Mouse (Mus musculus) kidney, postnatal 10 days (tissue): ENCODE data around the gene Mef2d.
A peak's percentile ranks its signal among the peaks of the same experiment; 100 is the strongest.
"Not testable (repeated sequence)": the region's sequence is repeated elsewhere in the genome, so short reads cannot be mapped to it uniquely, and the experiment has no call there.

ENCODE experiments used
- DNase-seq: peaks from one replicate; pipeline ENCODE4 v3.0.0; 2021; ENCODE audit warnings: mixed read lengths

Gene Mef2d

DNA sequence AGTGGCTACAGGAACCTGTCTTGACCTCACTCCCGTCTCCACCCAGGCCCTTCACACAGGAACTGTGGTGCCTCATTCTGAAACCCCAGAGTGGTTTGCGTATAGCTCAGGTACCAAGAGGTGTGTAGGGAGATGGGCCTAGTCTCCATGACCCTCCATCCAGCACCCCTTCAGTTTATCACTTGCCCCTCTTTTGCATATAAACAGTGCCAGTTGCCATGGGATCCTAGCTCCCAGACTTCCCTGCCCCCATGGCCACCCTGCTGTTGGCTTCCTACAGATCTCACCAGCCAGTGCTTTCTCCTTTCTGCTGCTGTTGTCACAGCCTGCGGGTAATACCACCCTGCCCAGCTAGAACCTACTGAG is 8.8 kb downstream of the Mef2d start:
- no peak for DNase-seq

DNA sequence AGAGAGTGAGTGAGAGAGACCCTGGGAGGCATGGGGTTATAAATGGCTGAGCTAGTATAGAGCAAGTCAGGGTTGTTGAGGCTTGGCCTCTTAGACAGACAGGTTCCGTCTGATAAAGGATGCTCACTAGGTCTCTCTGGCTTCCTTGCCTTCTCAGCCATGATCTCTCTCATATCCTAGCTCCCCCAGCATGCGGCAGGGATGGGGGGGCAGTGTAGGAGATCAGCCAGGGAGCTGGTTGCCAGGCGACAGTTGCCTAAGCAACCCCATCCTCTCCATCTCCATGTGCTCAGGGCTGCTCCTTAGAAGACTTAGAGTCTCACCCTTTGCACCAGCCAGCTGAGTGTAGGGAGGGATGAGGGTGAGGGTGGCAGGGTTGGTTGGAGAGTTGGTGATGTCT is 9.9 kb downstream of the Mef2d start:
- DNase-seq: peak; percentile 39

DNA sequence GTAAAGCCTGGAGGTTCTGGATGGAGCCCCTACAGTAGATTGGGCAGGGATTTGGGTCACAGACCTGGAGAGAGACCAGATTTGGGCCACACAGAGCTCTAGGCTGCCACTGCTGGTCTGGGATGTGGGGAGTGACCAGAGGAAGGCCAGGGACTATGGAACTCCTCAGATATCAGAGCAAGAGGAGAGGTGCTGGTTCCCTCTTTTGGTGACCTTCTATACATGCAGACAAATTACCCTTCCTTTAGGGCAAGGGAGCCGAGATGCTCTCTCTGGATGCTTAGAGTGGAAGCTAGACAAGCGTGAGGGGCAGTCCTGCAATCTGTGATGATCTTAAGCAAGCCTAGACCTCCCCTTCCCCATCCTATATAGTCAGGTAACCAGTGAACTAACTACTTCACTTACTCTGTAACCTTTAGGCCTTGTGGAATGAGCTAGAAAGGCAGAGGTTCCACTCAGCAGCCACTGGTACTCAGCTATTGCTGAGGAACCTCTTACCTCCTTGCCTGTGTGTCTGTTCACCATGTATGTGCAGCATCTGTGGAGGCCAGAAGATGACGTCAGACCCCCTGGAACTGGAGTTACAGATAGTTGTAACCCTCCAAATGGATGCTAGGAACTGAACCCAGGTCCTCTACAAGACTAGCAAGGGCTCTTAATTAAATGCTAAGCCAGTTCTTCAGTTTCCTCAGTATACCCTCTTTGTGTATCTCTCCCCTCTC is 11.3 kb downstream of the Mef2d start:
- DNase-seq: no peak

DNA sequence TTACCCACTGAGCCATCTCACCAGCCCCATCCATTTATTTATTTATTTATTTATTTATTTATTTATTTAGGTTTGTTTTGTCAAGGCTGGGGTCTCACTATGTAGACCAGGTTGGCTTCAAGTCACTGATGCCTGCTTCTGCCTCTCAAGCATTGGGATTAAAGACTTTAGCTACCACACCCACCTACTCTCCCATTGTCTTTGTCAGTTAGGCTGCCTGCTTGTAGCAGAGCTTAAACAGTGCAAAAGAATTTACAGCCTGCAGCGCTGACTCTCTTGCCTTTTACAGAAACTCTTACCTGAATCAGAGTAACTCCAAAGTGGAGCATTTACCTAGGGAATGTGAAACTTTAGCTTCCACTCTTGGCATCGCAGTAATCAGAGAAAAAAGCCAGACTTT is 12.1 kb downstream of the Mef2d start:
- no peak for DNase-seq

DNA sequence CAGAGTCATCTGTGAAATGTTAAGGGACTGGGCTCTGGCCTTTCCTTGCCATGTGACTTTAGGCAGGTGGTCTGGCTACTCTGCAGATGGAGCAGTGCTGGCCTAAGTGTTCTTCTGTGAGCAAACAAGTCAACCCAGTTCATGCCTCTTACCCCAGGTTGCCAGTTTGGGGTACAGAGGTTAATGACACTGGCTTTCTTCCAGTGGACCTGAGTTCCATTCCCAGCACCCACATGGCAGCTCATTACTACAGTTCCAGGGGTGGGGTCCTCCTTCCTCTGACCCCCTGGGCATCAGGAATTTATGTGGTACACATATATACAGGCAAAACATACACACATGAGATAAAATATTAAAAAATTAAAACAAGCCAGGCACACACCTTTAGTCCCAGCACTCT is 14.6 kb downstream of the Mef2d start:
- no peak for DNase-seq

DNA sequence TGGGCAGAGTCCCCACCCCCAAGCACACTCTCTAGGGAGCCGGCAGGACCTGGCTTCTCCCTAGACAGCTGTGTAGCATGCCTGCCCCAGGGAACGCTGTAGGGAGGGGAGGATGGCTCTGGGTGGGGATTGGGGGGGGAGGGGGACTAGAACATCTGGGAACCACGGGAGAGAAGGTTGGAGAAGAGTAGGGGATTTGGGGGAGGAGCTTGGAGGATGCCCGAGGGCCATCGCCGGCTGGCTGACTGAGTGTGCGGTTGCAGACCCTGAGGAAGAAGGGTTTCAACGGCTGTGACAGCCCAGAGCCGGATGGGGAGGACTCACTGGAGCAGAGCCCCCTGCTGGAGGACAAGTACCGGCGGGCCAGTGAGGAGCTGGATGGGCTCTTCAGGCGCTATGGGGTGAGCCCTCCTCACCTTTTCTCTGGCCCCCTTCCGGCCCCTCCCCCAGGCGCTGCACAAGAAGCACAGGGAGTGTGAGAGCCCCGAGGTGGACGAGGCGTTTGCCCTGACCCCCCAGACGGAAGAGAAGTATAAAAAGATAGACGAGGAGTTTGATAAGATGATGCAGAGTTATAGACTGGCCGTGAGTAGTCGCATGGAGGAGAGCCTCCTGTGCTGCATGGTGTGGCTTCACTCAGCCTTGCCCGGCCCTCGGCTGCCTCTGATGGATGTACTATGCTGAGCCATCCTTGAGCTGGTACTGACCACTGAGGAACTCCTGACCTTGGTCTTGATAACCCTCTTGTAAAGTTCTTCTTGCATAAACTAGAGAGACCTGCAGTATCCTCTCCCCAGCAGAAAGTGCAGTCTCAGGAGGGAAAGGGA is 15.8 kb downstream of the Mef2d start:
- DNase-seq: peak; percentile 76

DNA sequence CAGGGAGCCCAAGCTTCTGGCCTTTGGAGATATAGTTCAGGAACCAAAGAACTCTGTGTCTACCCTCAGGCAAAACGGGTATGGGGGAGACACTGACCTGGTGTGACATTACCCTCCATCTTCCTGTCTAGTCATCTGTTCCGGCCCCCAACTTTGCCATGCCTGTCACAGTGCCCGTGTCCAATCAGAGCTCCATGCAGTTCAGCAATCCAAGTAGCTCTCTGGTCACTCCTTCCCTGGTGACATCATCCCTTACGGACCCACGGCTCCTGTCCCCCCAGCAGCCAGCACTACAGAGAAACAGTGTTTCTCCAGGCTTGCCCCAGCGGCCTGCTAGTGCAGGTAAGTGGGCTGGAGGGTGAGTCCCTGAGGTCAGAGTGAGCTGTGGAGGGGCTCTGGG is 16.8 kb downstream of the Mef2d start:
- DNase-seq: no peak

DNA sequence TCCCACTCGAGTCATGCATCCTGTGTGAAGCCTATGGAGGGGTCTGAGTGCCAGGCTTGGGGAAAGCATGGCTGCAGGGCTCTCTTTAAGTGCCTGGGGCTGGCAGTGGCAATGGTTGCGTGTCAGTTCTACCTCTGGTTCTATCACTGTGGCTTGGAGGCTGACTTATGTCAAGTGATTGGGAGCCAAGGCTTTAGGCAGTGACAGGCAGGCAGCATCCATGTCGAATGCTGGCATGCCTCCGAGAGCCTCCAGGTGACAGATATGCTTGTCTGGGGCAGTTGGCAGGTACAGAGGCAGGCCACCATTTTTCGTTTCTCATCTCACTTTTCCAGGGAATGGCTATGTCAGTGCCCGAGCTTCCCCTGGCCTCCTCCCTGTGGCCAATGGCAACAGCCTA is 18.7 kb downstream of the Mef2d start:
- no peak for DNase-seq

DNA sequence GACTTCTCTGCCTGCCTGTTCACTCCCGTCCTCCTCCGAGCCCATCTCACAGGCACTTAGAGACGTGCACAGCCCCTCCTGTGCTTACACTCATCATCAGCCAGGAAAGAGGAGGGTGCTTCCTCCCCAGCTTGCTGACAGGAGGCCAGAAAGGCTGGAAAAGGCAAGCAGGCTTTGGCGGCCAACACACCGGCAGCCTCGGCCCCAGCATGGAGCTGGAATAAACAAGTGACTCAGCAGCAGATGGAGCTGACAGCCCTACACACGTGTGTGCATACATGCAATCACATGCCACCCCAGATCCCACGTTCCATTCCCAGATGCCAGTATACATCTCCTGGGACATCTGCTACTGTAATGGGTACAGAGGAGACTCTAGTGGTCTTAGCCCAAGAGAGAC is 20.1 kb downstream of the Mef2d start:
- no peak for DNase-seq

DNA sequence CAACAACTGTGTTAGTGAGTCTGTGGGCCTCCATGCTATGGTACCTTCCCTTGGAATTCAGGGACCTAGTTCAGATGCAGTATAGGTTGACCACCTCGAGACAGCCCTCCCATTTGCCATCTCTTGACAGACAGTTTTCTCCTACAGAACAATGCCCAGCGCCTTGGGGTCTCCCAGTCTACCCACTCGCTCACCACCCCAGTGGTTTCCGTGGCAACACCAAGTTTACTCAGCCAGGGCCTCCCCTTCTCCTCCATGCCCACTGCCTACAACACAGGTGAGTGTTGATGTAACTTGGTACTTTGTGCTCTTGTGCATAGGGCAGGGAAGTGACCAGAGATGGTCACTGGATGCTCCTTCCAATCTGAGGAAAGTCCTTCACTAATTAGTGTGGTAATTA is 20.6 kb downstream of the Mef2d start:
- DNase-seq: no peak

DNA sequence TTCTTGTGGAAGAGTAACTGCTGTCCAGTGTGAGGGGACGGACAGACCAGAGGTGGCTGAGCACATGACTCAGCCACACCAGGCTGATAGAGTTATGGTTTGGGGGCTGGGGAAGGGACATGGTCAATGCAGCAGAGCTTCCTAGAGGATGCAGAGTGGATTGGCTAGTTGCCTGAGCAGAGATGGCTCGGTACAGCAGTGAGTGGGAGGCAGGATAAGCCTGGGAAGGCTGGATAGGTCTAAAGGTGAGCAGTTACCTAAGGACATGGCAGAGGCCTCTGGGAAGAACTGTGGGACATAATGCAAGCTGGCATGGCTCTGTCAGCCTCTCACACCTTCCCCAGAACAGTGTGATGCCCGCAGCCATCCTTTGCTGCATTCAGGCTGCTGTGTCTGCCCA is 21.7 kb downstream of the Mef2d start:
- no peak for DNase-seq

DNA sequence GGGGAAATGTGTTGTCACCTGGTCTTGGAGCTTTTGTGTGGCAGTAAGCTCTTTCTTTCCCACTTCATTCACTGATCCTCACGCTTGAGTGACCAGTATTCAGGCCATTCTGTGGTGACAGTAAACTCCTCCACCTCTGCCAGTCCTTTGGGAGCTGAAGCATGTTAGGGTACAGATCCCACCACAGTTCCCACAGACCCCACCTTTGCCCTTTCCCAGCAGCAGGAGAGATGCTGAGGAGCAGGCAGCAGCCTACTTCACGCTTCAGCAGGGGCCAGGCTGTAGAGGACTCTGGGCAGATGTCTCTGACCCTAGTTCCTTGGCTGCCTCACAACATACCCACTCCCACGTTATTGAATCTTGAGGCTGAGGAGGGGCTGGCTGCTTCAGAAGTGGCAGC is 22.1 kb downstream of the Mef2d start:
- no peak for DNase-seq

DNA sequence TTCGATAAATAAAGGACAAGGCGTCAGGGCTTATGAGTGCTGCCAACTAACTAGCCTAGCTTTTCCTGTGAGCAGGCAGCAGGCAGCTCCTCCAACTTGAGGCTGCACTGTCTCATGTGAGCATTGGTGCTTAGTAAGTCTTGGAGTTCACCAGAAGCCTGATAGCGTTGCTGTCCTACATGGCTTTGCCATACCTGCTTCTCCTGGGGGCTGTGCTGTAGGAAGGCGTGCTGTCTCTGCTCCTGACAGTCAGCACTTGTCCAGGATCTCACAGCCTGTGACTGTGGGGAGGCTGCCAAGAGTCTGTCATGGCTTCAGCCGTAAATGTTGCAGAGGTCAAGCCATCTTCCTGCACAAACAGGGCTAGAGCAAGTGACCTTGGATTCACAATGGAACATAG is 23.9 kb downstream of the Mef2d start:
- peak; percentile 56 for DNase-seq

DNA sequence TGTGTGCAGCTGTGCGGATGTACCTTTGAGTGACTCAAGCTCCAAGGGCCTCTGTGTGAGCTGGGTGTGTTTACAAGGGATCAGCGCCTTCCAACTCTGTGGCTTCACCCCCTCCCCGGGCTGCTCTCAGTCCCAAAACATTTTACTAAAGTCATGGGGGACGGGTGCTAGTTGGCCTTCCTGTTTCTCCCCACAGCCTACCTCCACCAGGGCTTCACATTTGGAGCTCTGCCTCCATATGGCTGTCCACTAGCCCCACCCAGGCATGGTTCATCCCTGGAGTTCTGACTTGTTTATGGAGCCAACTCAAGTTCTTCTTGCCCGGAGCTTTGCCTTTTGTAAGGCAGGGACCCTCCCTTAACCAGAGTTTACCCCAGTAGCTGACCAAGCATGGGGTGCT is 28.2 kb downstream of the Mef2d start:
- no peak for DNase-seq

DNA sequence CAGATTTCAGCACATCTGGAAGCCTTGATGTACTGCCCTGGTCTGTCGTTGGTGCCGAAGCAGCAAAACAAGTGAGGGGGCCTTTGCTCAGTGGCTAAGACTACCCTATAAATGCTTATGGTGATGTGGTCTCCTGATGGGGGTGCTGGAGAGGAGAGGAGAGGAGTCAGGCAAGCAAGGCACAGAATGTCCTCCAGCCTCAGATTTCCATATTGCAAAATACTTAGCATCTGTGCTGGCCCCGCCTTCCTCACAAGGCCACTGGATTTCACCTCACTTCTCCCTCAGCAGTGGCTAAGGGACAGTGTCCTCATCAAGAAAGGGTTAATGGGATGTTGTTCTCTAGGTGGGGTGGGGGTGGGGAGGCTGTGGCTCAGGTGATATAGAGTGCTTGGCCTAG is 30.3 kb downstream of the Mef2d start:
- no peak for DNase-seq

DNA sequence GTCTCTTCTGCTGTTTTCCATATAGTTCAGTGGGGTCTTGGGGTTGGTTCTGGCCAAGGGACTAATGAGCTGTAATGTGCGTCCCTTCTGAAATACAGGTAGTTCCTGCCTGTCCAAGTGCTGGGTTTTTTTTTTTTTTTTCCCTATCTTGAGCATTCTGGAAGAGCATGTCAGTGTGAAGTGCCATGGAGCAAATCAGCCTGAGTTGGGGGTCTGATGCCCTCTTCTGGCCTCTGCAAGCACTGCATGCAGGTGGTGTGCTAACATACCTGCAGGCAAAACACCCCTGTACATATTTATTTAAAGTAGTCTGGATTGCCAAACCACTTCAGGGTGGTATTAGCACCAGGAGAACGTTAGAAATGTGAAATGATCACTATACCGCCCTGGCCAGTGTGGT is 31.2 kb downstream of the Mef2d start:
- peak; percentile 76 for DNase-seq

DNA sequence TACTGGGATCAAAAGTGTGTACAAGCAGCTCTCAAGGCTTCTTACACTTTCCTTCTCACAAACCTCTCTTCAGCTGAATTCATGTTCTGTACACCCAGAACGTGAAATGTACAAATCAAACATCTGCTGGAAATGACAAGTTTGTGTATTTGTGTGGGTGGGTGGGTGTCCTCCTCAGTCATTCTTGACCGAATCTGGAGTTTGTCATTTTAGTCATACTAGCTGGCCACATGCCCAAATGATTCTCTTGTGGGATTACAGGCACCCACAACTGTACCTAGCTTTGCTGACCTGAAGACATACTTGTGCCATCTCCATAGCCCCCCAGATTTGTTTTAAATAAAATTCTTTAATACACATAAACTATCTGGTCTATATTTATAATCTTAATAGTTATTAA is 32.7 kb downstream of the Mef2d start:
- DNase-seq: no peak

DNA sequence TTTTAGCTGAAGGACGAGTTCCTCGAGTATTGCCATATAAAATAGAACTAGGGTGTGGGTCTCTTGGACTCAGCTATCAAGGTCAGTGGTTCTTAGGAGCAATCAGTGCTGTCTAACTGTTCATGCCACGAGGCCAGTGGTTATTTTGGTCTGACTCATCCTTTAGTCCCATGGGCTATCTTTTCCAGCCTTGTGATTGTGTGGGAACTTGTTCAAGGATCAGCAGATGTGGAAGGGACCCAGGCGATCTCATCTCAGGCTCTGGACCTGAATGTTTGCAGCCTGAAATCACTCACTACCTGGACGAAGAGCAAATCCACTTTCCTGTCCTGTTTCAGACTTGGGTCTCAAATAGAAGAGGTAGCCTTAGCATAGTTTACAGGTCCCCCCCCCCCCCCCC is 34.9 kb downstream of the Mef2d start:
- DNase-seq: no peak

DNA sequence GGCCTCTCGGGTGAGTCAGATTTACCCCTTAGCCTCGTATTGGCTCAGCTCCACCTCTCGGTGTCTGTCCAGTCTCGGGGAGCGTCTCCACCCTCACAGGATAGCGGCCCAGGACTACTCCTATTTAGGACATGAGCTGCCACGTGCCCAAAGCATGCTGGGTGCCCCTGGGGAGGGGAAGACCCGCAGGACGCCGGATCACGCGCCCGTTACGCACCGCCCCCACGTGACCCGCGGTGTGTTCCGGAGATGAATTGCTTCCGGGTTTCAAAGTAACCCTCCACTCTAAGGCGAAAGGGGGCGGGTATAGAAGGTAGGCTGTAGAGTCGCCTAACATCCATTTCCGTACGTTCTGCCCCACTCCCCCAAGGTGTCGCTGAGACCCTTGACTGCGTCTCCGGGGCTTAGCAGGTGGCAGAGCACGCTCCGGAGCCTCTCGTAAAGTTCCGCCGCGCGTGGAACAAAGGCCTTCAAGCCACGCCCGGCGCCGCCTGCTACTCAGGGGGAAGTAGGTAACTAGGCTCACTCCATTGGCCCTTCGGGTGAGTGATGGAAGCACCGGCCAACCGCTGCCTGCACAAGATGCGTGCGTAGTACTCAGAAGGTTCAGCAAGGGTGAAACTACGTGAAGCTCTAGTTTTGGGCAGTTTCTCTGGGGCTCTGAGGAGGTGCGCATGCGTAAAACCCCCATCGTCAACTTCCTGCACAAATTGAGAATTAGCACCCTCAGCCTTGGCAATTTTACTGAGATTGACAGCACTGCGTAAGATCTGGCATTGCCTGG is 35.6 kb downstream of the Mef2d start:
- peak; percentile 100 for DNase-seq

DNA sequence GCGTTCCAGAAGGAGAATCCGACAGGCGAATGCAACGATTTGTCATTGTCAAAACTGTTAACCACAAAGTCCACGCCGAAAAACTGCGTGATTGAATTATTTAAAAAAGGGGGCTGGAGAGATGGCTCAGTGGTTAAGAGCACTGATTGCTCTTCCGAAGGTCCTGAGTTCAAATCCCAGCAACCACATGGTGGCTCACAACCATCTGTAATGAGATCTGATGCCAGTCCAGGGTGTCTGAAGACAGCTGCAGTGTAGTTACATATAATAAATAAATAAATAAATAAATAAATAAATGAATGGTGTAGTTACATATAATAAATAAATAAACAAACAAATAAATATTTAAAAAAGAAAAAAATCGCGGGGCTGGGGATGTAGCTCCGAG is 36.2 kb downstream of the Mef2d start:
- DNase-seq: not testable (repeated sequence)

DNA sequence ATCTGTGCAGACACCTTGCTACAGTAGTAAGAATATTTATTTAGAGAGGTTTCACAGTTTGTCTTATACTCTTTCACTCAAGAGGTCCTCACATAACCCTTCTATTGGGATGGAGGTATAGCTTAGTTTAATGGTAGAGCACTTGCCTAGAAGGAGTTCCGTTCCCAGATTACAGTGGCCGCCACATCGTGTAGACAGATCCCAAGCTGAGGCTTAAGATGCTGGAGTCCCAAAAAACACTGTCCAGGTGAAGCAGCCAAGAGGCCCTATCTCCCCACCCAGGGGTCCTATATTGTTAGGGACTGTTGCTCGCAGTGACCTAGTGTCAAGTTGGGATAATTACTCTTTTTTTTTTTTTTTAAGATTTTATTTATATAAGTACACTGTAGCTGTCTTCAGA is 36.8 kb downstream of the Mef2d start:
- DNase-seq: no peak

DNA sequence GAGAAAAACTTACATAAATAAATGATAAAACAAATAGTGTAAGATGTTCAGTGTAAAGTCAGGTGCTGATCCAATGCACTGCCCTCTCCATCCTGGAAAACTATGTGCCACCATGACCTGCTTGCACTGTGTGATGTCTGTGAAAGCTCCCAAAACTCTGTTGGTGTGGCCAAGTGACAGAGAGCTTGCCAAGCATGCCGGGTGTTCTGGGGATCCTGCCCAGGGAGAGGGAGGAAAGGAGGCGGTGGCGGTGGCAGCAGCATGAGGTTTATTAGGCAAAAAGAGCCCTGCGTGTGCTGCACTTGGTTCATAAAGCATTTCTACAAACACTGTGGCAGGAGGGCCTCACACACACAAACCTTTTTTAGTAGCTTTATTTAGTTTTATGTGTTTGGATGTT is 39.2 kb downstream of the Mef2d start:
- DNase-seq: no peak

DNA sequence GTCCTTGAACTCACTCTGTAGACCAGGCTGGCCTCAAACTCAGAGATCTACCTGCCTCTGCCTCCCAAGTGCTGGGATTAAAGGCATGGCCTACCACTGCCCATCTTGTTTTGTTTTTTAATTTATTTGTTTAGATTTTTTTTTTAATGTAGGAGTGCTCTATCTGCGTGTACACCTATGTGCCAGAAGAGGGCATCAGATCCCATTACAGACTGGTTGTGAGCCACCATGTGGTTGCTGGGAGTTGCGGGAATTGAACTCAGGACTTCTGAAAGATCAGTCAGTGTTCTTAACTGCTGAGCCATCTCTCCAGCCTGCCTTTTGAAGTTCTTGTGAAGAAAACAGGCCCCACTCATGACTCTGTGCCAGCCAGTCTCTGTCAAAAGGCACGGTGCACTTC is 44.3 kb downstream of the Mef2d start:
- DNase-seq: no peak

DNA sequence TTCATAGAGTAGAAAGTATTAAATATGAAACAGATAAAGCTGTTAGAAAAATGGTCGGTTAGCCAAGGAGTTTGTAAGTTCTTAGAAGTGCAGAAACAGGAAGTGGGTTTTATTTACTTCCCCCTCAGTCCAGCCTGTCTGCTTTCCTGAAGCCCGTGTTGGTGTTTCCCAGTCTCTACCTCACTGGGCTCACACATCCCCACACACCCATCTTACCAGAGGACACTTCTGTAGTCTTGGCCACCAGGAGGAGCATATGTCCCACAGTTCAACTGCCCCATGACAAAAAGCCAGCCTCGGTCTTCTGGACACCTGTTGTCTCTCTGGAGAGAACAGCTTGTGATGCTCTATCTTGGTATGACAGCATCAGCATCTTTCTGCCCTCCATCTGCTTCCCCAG is 49.0 kb downstream of the Mef2d start:
- DNase-seq: no peak
